Mouse (Mus musculus): ENCODE measurements around the gene Abcc5. TPM values are rescaled to one million over a fixed set of nuclear protein-coding genes. Genes with fewer than 3 reads are reported as not detected.

Gene Abcc5
- polyA plus RNA-seq, 1 experiment from 2014 or later, result 80.9 TPM

GRCm38 (mm10) chr16:20415211-20415610, 11.0 kb downstream of the Abcc5 start:
- ATAC-seq (ENCODE audit: insufficient read depth, low FRiP score, low TSS enrichment), result no peak
- Histone ChIP-seq H3K27ac (ENCODE audit: low read depth, low read length) (no peak overlapping the region), H3K27me3 (ENCODE audit: control insufficient read depth, insufficient read depth, low read length) (no peaks in the 10 kb centered on the region), H3K4me3 (ENCODE audit: low read depth, low read length) (no peak overlapping the region), H3K4me1 (ENCODE audit: control insufficient read depth, insufficient read depth, low read length) (no peaks in the 10 kb centered on the region), H3K9ac (ENCODE audit: low read length) (no peak overlapping the region), H3K36me3 (ENCODE audit: control insufficient read depth, insufficient read depth, low read length) (no peaks in the 10 kb centered on the region), H3K9me3 (ENCODE audit: control insufficient read depth, low read length) (no peaks in the 10 kb centered on the region), H3K4me2 (ENCODE audit: low read depth) (no peak overlapping the region)
- no peak for DNase-seq (ENCODE audit: low spot score)
- 92% methylated on average over 2 of the region's 2 CpGs for WGBS

DNA sequence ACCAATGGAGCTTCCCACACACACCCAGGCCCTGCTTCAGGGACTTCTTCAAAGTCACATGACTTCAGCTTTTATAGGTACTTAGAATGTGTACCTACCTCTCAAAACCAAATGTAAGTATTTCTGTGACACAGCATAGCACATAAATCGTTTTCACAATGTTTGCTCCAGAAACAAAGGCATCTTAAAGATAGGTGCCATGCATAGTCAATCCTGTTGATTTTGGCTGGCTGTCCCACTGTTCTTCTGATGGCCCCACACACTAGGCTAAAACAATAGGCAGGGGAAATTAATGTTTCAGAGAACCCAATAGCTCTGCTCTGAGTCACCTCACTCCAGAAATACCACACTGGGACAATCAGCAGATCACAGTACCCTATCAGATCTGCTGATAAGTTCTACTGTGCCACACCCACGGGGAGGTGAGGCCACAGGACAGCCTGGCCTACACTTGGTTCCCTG, 12.3 kb downstream of the Abcc5 start:
- Histone ChIP-seq H3K36me3 (ENCODE audit: control insufficient read depth, insufficient read depth, low read length) (no peaks in the 10 kb centered on the region), H3K4me3 (ENCODE audit: low read depth, low read length) (no peak overlapping the region), H3K27ac (ENCODE audit: low read depth, low read length) (no peak overlapping the region), H3K4me2 (ENCODE audit: low read depth) (no peak overlapping the region), H3K9ac (ENCODE audit: low read length) (no peak overlapping the region), H3K9me3 (ENCODE audit: control insufficient read depth, low read length) (no peaks in the 10 kb centered on the region), H3K27me3 (ENCODE audit: control insufficient read depth, insufficient read depth, low read length) (no peaks in the 10 kb centered on the region), H3K4me1 (ENCODE audit: control insufficient read depth, insufficient read depth, low read length) (no peaks in the 10 kb centered on the region)
- 84% methylated on average over 2 of the region's 2 CpGs for WGBS
- ATAC-seq (ENCODE audit: insufficient read depth, low FRiP score, low TSS enrichment), result no peak
- no peak for DNase-seq (ENCODE audit: low spot score)

- no peak overlapping the region for H3K4me2 ChIP-seq (ENCODE audit: low read depth)
- no peaks in the 10 kb centered on the region for H3K9me3 ChIP-seq (ENCODE audit: control insufficient read depth, low read length)
- no peaks in the 10 kb centered on the region for H3K27me3 ChIP-seq (ENCODE audit: control insufficient read depth, insufficient read depth, low read length)
- no peaks in the 10 kb centered on the region; the same call in 1 of the 2 replicates for H3K36me3 ChIP-seq (ENCODE audit: control insufficient read depth, insufficient read depth, low read length)
- 75% methylated on average over 8 of the region's 8 CpGs for WGBS
- H3K27ac ChIP-seq (ENCODE audit: low read depth, low read length), result no peak overlapping the region
- no peak overlapping the region for H3K9ac ChIP-seq (ENCODE audit: low read length)
- ATAC-seq (ENCODE audit: insufficient read depth, low FRiP score, low TSS enrichment), result no peak
- DNase-seq (ENCODE audit: low spot score), result no peak
- no peak overlapping the region for H3K4me3 ChIP-seq (ENCODE audit: low read depth, low read length)
- no peaks in the 10 kb centered on the region for H3K4me1 ChIP-seq (ENCODE audit: control insufficient read depth, insufficient read depth, low read length)
Measured at GRCm38 (mm10) chr16:20411958-20412570, 14.1 kb downstream of the Abcc5 start.

DNA sequence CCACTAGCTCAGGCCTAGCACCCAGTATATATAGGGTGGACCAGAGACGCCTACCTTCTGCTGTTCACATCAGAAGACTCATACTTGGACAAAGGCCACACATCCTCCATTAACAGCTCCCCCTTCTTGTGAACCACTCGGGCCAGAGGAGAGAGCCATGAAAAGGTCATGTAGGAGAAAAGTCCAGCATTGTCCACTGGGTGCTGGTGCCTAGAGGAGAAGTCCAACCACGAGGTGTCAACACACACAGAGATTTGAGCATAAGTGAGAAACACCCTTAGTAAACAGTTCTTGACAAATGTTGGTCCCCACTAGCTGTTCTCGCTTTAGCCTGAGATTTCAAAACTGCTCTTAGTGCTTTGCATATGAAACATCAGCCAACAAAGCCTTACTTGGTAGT, 20.9 kb downstream of the Abcc5 start:
- ATAC-seq (ENCODE audit: insufficient read depth, low FRiP score, low TSS enrichment) (no peak), DNase-seq (ENCODE audit: low spot score) (no peak)

GRCm38 (mm10) chr16:20403327-20403726, 22.9 kb downstream of the Abcc5 start:
- Histone ChIP-seq H3K4me1 (ENCODE audit: control insufficient read depth, insufficient read depth, low read length) (no peaks in the 10 kb centered on the region), H3K9me3 (ENCODE audit: control insufficient read depth, low read length) (no peaks in the 10 kb centered on the region), H3K27me3 (ENCODE audit: control insufficient read depth, insufficient read depth, low read length) (no peaks in the 10 kb centered on the region), H3K4me2 (ENCODE audit: low read depth) (no peak overlapping the region), H3K36me3 (ENCODE audit: control insufficient read depth, insufficient read depth, low read length) (no peaks in the 10 kb centered on the region; the same call in 1 of the 2 replicates), H3K4me3 (ENCODE audit: low read depth, low read length) (no peak overlapping the region), H3K9ac (ENCODE audit: low read length) (no peak overlapping the region), H3K27ac (ENCODE audit: low read depth, low read length) (no peak overlapping the region)
- 93% methylated on average over 2 of the region's 2 CpGs for WGBS
- ATAC-seq (ENCODE audit: insufficient read depth, low FRiP score, low TSS enrichment) (no peak), DNase-seq (ENCODE audit: low spot score) (no peak)

More for the DNA sequence above, 20.9 kb downstream of the Abcc5 start:
- H3K4me3 ChIP-seq (ENCODE audit: low read depth, low read length), result no peak overlapping the region
- H3K27me3 ChIP-seq (ENCODE audit: control insufficient read depth, insufficient read depth, low read length), result no peaks in the 10 kb centered on the region
- WGBS, result 89% methylated on average over 4 of the region's 4 CpGs
- H3K9ac ChIP-seq (ENCODE audit: low read length), result no peak overlapping the region
- no peaks in the 10 kb centered on the region; the same call in 1 of the 2 replicates for H3K36me3 ChIP-seq (ENCODE audit: control insufficient read depth, insufficient read depth, low read length)
- H3K9me3 ChIP-seq (ENCODE audit: control insufficient read depth, low read length), result no peaks in the 10 kb centered on the region
- H3K4me1 ChIP-seq (ENCODE audit: control insufficient read depth, insufficient read depth, low read length), result no peaks in the 10 kb centered on the region
- no peak overlapping the region for H3K27ac ChIP-seq (ENCODE audit: low read depth, low read length)
- H3K4me2 ChIP-seq (ENCODE audit: low read depth), result no peak overlapping the region

DNA sequence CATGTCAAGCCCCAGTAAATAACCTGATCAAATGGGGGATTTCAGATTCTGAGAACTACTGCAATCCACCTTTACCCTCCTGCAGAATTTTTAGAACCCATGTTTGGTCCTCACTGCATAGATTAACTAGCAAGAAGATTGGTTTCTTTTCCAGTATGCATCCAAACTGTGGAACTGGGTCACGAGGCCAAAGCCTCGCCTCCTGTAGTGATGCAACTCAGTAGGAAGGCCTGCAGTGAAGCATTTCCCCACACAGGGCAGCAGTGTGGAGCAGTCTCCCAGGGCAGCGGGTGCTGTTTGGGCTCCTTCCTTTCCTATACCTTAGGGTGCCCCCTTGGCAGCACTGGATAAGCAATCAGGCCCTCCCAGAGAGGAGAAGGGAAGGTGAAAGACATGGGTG, 24.6 kb downstream of the Abcc5 start:
- Histone ChIP-seq H3K36me3 (ENCODE audit: control insufficient read depth, insufficient read depth, low read length) (no peaks in the 10 kb centered on the region), H3K4me2 (ENCODE audit: low read depth) (no peak overlapping the region), H3K4me1 (ENCODE audit: control insufficient read depth, insufficient read depth, low read length) (no peaks in the 10 kb centered on the region), H3K27me3 (ENCODE audit: control insufficient read depth, insufficient read depth, low read length) (no peaks in the 10 kb centered on the region), H3K9ac (ENCODE audit: low read length) (no peak overlapping the region), H3K27ac (ENCODE audit: low read depth, low read length) (no peak overlapping the region), H3K4me3 (ENCODE audit: low read depth, low read length) (no peak overlapping the region), H3K9me3 (ENCODE audit: control insufficient read depth, low read length) (no peaks in the 10 kb centered on the region)
- ATAC-seq (ENCODE audit: insufficient read depth, low FRiP score, low TSS enrichment) (no peak), DNase-seq (ENCODE audit: low spot score) (no peak)
- 82% methylated on average over 3 of the region's 3 CpGs for WGBS

DNA sequence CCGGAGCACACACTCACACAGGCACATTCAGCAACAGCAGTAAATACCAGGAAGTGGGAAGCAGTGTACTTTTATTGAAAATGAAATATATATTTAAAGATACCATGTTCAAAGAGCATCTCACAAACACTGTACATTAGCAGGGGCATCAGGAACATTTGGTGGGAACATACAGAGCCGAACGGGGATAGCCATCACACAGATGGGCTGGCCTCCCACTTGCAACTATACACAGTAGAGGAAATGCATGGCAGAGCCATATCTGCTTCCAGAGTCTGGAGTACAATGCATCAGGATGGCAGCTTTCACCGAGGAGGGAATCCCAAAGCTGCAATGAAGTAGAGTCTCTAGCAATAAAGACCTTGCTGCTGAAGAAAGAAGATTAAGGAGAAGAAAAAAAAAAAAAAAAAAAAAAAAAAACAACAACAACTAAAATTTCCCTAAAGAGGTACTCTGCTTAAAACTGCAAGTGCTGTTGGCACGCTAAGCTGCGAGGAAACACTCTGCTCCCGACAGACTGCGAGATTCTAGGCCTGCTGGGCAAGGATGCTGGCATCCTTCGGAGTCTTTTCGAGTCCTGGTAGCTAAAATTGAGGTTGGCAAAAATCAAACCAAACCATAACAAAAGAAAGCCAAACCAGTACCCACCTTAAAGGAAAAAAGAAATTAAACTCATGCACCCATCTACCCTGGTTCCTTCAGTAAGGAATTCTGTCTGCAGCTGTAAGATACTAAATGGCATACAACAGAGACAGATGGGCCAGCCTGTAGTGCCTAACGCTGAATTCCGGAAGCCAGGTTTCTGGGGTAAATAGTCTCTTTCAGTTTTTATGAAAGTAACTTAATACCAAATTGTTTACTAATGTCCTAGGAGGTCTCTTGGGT, 25.2 kb downstream of the Abcc5 start:
- Histone ChIP-seq H3K27ac (ENCODE audit: low read depth, low read length) (no peak overlapping the region), H3K9me3 (ENCODE audit: control insufficient read depth, low read length) (no peaks in the 10 kb centered on the region), H3K4me1 (ENCODE audit: control insufficient read depth, insufficient read depth, low read length) (no peaks in the 10 kb centered on the region), H3K4me2 (ENCODE audit: low read depth) (no peak overlapping the region), H3K4me3 (ENCODE audit: low read depth, low read length) (no peak overlapping the region), H3K36me3 (ENCODE audit: control insufficient read depth, insufficient read depth, low read length) (peaks cover 2% of the 10 kb centered on the region), H3K27me3 (ENCODE audit: control insufficient read depth, insufficient read depth, low read length) (no peaks in the 10 kb centered on the region), H3K9ac (ENCODE audit: low read length) (no peak overlapping the region)
- no peak for DNase-seq (ENCODE audit: low spot score)
- 95% methylated on average over 12 of the region's 12 CpGs for WGBS
- ATAC-seq (ENCODE audit: insufficient read depth, low FRiP score, low TSS enrichment), result no peak

GRCm38 (mm10) chr16:20396851-20397250, 29.3 kb downstream of the Abcc5 start:
- no peak overlapping the region for H3K9ac ChIP-seq (ENCODE audit: low read length)
- no peaks in the 10 kb centered on the region for H3K4me1 ChIP-seq (ENCODE audit: control insufficient read depth, insufficient read depth, low read length)
- DNase-seq (ENCODE audit: low spot score), result no peak
- no peaks in the 10 kb centered on the region for H3K27me3 ChIP-seq (ENCODE audit: control insufficient read depth, insufficient read depth, low read length)
- no peak overlapping the region for H3K27ac ChIP-seq (ENCODE audit: low read depth, low read length)
- no peaks in the 10 kb centered on the region for H3K9me3 ChIP-seq (ENCODE audit: control insufficient read depth, low read length)
- H3K4me3 ChIP-seq (ENCODE audit: low read depth, low read length), result no peak overlapping the region
- H3K4me2 ChIP-seq (ENCODE audit: low read depth), result no peak overlapping the region
- ATAC-seq (ENCODE audit: insufficient read depth, low FRiP score, low TSS enrichment), result no peak
- peaks cover 10% of the 10 kb centered on the region for H3K36me3 ChIP-seq (ENCODE audit: control insufficient read depth, insufficient read depth, low read length)
- 96% methylated on average over 10 of the region's 10 CpGs for WGBS

Data from neural tube, embryonic 11.5 days (tissue).